Mouse (Mus musculus): ENCODE results near the gene Acnat1. TPM values are rescaled to one million over a fixed set of nuclear protein-coding genes. Genes with fewer than 3 reads are reported as not detected.
"Not testable (repeated sequence)": the region's sequence is repeated elsewhere in the genome, so short reads cannot be mapped to it uniquely, and the experiment has no call there.

Gene Acnat1
- total RNA-seq, 2 experiments from 2014 or later: not detected

DNA sequence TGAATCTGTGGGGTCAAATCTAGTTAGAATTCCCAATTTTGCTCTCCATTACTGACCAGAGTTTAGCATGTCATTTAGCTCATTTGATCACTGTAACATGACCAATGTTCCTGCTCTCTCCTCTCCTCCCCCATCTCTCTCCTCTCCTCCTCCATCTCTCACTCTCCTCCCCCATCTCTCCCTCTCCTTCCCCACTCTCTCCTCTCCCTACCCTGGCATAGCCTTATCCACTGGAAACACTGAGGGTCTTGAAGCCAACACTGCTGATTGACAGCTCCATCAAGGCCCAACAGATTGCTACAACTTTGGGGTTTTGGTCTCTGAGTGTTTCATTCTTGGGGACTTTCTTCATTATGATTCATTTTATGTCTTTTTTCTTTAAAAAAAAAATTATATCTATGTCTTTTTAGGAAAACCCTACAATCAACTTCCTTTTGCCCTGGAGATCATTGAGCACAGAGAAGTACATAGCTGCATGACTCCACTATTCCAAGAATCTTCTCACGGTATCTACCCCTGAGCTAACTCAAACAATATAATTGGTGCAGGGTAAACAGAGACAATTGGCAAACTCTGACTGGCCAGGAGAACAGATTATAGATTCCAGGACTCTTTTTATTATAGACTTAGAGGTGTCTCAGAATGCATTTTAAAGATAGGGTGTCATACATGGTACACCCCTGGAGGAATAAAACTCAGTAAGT is 21.7 kb downstream of the Acnat1 start:
- DNase-seq: no peak

DNA sequence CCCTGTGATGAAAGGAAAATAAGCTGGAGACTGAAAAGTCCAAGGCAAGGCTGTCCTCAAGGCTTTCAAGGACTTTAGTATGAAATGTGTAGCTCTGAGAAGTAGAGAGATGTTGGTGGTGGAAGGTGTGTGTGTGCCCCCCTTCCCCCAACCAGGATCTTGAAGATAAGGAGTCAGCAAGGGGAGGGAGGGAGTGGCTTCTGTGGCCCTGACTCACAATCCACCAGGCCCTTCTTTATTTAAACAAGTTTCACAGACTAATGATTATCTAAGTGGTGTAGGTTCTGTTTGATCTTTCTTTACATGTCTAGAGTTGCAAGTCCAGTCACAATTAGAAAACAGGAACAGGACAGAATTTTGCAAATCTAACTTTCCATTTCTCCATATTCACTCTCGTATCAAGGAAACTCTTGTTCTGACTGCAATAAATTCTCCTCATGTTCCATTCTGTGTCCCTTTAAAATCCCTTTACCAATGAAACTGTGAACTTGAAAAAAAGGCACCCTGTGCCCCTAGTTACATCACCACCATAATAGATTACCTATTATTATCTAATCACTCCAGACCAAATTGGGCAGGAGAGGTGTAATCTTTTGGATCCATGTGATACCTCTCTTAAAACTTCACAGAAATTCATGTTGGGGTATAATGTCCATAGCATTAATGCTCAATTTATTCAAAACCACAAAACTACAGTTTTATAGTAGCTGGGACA is 22.4 kb downstream of the Acnat1 start:
- DNase-seq: not testable (repeated sequence)

DNA sequence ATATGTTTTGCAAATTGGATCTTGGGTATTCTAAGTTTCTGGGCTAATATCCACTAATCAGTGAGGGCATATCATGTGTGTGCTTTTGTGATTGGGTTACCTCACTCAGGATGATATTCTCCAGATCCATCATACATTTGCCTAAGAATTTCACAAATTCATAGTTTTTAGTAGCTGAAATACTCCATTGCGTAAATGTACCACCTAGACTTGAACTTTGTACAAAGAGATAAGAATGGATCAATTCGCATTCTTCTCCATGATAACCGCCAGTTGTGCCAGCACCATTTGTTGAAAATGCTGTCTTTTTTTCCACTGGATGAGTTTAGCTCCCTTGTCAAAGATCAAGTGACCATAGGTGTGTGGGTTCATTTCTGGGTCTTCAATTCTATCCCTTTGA is 36.7 kb downstream of the Acnat1 start:
- not testable (repeated sequence) for DNase-seq

DNA sequence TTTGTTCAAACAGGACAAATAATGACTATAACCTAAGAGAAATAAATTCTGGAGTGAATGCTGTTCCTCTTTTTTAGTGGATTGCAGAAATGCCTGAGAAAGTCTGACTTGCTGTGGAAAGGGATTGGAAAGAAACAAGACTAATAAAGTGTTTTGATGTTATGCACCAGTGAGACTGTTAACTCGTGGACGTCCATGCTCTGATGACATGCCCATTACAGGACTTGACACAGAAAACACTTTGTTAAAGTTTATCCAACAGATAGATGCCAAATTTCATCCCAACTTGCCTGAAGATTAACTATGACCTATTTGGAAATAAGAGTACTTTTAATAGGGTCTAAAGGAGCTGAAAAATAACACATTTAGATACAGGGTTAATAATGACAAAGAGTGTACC is 63.6 kb downstream of the Acnat1 start:
- not testable (repeated sequence) for DNase-seq

DNA sequence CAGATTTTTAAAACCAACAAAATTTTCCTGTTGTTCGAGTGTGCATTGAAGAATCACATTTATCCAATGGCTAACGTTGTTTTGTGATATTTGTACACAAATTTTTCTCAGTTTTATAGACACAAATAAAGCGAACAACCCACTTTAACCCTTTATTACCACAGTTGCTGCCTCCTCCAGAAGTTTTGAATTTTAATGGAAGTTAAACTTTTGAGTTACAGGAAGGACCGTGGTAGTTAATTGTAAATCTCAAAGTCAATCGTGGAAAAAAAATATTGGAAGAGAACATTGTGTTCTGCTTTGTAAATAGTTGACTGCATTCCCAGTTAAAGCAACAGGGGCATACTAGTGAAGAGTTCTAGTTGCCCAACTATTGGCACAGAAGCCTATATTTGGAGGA is 65.8 kb downstream of the Acnat1 start, which contains the start of gene Acnat2:
Acnat2 (minus strand) TSS at position 195 of the 400 bp plus-strand sequence.
- not testable (repeated sequence) for DNase-seq

Other genes starting within 250 kb of the Acnat1 start
- gene Acnat2, start 65.8 kb downstream of the Acnat1 start, total RNA-seq (2021): not detected
- under 1 TPM in 1 of 2 experiments, not detected in 1; 0.12 TPM for gene Baat, start 32.6 kb upstream of the Acnat1 start, total RNA-seq (2021)
- 10 to 100 TPM; 32.1 to 33.7 TPM for gene Mrpl50, start 47.2 kb upstream of the Acnat1 start, total RNA-seq (2021)
- gene Zfp189, start 47.3 kb upstream of the Acnat1 start, total RNA-seq (2021): 1 to 10 TPM; 3.4 to 3.6 TPM
- 1 to 10 TPM in 1 of 2 experiments, under 1 TPM in 1; 0.35 to 1.8 TPM for gene Aldob, start 75.6 kb upstream of the Acnat1 start, total RNA-seq (2021)
- gene Tmem246, start 124.0 kb upstream of the Acnat1 start, total RNA-seq (2021): 10 to 100 TPM; 42.0 to 45.8 TPM
- gene Rnf20, start 158.1 kb upstream of the Acnat1 start, total RNA-seq (2021): 10 to 100 TPM; 32.0 to 37.4 TPM
- under 1 TPM in 1 of 2 experiments, not detected in 1; 0.07 TPM for gene Ppp3r2, start 208.1 kb upstream of the Acnat1 start, total RNA-seq (2021)